Mouse (Mus musculus) kidney, postnatal 4 days (tissue): Measurements from ENCODE around the gene Slc16a9.

Source experiments
- DNase-seq, 2 experiments: peaks; one replicate each; pipeline ENCODE4 v3.0.0; 2021; ENCODE audit warnings: mixed read lengths in 2 of 2

The Slc16a9 gene

GRCm38 (mm10) chr10:70250766-70251165 lies 5.9 kb downstream of the Slc16a9 start:
- no peak for DNase-seq

- DNase-seq: no peak
These were observed 9.8 kb downstream of the Slc16a9 start for GRCm38 (mm10) chr10:70254666-70255065.

- no peak for DNase-seq
These were observed 10.8 kb downstream of the Slc16a9 start for GRCm38 (mm10) chr10:70255601-70256210.

- DNase-seq: no peak
These were observed 12.1 kb downstream of the Slc16a9 start for GRCm38 (mm10) chr10:70257029-70257428.

GRCm38 (mm10) chr10:70260904-70261303 lies 16.0 kb downstream of the Slc16a9 start:
- DNase-seq: no peak

- peak; percentile 24 to 39 for DNase-seq
These were observed 17.2 kb downstream of the Slc16a9 start for GRCm38 (mm10) chr10:70262051-70262450.

GRCm38 (mm10) chr10:70263681-70264189 lies 18.8 kb downstream of the Slc16a9 start:
- DNase-seq: peak in 1 of 2 experiments; percentile 17

- DNase-seq: no peak
These were observed 19.6 kb downstream of the Slc16a9 start for GRCm38 (mm10) chr10:70264337-70265036.

- no peak for DNase-seq
These were observed 21.6 kb downstream of the Slc16a9 start for GRCm38 (mm10) chr10:70266501-70266900.

- DNase-seq: no peak
These were observed 23.9 kb downstream of the Slc16a9 start for GRCm38 (mm10) chr10:70268581-70269446.

GRCm38 (mm10) chr10:70269447-70269787 lies 24.5 kb downstream of the Slc16a9 start:
- DNase-seq: no peak

- DNase-seq: no peak
These were observed 31.8 kb downstream of the Slc16a9 start for GRCm38 (mm10) chr10:70276678-70277077.

- DNase-seq: no peak
These were observed 34.4 kb downstream of the Slc16a9 start for GRCm38 (mm10) chr10:70279349-70279748.

- DNase-seq: peak; percentile 35 to 61
These were observed 42.9 kb downstream of the Slc16a9 start for GRCm38 (mm10) chr10:70287825-70288235.

- DNase-seq: no peak
These were observed 43.8 kb downstream of the Slc16a9 start for GRCm38 (mm10) chr10:70288406-70289327.

- DNase-seq: peak in 1 of 2 experiments; percentile 16
These were observed 47.1 kb downstream of the Slc16a9 start for GRCm38 (mm10) chr10:70292014-70292413.

- peak; percentile 46 to 51 for DNase-seq
These were observed 49.2 kb downstream of the Slc16a9 start for GRCm38 (mm10) chr10:70294094-70294493.

- DNase-seq: peak; percentile 71 to 81
These were observed 51.8 kb downstream of the Slc16a9 start for GRCm38 (mm10) chr10:70296531-70297366.

- peak in 1 of 2 experiments; percentile 34 for DNase-seq
These were observed 54.2 kb downstream of the Slc16a9 start for GRCm38 (mm10) chr10:70299118-70299517.

- DNase-seq: peak; percentile 47 to 56
These were observed 54.8 kb downstream of the Slc16a9 start for GRCm38 (mm10) chr10:70299653-70300052.

- peak; percentile 69 to 80 for DNase-seq
These were observed 56.3 kb downstream of the Slc16a9 start for GRCm38 (mm10) chr10:70301190-70301589.
